Mouse (Mus musculus): ENCODE measurements at regions not wholly inside any gene's neighbourhood (a gene's known extent, or its start where the extent isn't known, plus 50 kb on each side); places are given as distances from the start of the nearest gene placed in this dataset.
A peak's percentile ranks its signal among the peaks of the same experiment; 100 is the strongest.
"Not testable (repeated sequence)": the region's sequence is repeated elsewhere in the genome, so short reads cannot be mapped to it uniquely, and the experiment has no call there.

GRCm38 (mm10) chr7:116620381-116620780 lies 116.2 kb downstream of the Nucb2 start:
- no peak for TF ChIP-seq CTCF (IDR thresholded peaks at IDR 0.05)
- intact Hi-C loops (cut with DNase I): no loop called here
- no peak overlapping the region for H3K4me3 ChIP-seq
- no peak overlapping the region for H3K27ac ChIP-seq
- DNase-seq: no peak

DNA sequence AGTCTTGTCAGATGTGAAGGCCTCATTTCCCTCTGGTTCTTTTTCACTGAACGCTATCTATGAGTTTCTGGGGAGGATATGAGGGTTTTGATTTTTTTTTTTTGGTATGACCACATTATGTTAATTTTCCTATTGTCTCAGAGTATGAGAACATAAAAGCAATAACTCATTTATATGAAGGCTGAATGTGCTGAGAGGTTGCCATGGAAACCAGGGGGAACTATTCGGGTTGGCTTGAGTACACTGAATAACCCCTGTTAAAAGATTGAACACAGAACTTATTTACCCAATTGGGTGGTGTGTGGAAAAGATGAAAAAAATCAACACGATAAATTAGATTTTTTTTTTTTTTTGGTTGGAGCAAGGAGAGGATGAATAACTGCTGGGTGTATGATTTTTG lies 129.0 kb downstream of the Nucb2 start:
- TF ChIP-seq CTCF (IDR thresholded peaks at IDR 0.05): no peak
- intact Hi-C loops (cut with DNase I): no loop called here
- no peak for DNase-seq
- Histone ChIP-seq H3K4me3 (no peak overlapping the region), H3K27ac (no peak overlapping the region)

GRCm38 (mm10) chr7:116644902-116645650 lies 140.9 kb downstream of the Nucb2 start:
- intact Hi-C loops (cut with DNase I): loop anchor here (2.0 kb wide), 1 partner anchor 730 kb away; no protein-coding TSS in a partner anchor
- peak; percentile 29 for DNase-seq

DNA sequence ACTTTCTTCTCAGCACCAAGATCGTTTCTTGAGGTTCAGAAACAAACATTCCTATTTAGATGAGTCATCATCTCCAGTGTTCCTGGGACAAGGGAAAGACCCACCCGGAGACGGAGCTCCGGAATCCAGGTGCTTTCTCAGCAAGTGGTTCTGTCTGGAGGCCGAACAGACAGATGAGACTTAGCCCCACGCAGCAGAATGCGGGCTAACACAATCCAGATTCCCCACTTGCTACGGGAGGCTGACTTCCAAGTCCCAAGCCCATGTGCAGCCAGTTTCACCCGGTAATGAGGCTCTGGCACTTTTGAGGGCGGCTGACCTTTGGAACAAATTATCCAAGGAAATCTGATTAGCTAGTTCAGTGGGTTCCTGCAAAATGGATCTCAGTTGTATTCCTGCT lies 150.3 kb downstream of the Nucb2 start:
- TF ChIP-seq CTCF (IDR thresholded peaks at IDR 0.05): no peak
- no peak overlapping the region for H3K27ac ChIP-seq
- DNase-seq: no peak
- intact Hi-C loops (cut with DNase I): no loop called here
- H3K4me3 ChIP-seq: no peak overlapping the region

More at GRCm38 (mm10) chr7:116644902-116645650, 140.9 kb downstream of the Nucb2 start:
- Histone ChIP-seq H3K27ac (no peak overlapping the region), H3K4me3 (no peak overlapping the region)
- peak; percentile 78 for TF ChIP-seq CTCF (IDR thresholded peaks at IDR 0.05)

GRCm38 (mm10) chr7:116657040-116657439 lies 152.9 kb downstream of the Nucb2 start:
- H3K27ac ChIP-seq; DNase-seq; H3K4me3 ChIP-seq; intact Hi-C loops (cut with DNase I): not testable (repeated sequence)
- peak; percentile 24; the same call in 1 of the 2 replicates for TF ChIP-seq CTCF (IDR thresholded peaks at IDR 0.05)

- intact Hi-C loops (cut with DNase I): no loop called here
- DNase-seq: no peak
- TF ChIP-seq CTCF (IDR thresholded peaks at IDR 0.05): no peak
- Histone ChIP-seq H3K27ac (no peak overlapping the region), H3K4me3 (no peak overlapping the region)
These were observed 161.4 kb downstream of the Nucb2 start for GRCm38 (mm10) chr7:116665581-116665980.

- no peak for TF ChIP-seq CTCF (IDR thresholded peaks at IDR 0.05)
- H3K4me3 ChIP-seq: no peak overlapping the region
- intact Hi-C loops (cut with DNase I): no loop called here
- no peak for DNase-seq
- no peak overlapping the region for H3K27ac ChIP-seq
These were observed 170.2 kb downstream of the Nucb2 start for GRCm38 (mm10) chr7:116674199-116675019.

DNA sequence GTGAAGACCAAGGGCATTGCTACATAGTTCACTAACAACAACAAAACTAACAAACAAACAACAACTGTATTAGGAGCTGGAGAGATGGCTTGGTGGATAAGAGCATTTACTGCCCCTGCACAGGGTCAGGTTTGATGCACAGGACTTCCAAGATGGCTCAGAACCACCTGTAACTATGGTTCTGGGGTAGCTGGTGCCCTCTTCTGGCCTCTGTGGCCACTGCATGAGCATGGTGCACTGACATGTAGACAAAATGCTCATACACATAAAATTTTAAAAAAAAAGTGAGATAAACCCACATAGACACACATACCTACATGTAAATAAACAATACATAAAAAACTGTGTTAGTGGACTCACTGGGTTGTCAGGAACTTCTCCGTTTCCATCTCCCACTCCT lies 172.5 kb downstream of the Nucb2 start:
- TF ChIP-seq CTCF (IDR thresholded peaks at IDR 0.05): no peak
- intact Hi-C loops (cut with DNase I): no loop called here
- H3K4me3 ChIP-seq: no peak overlapping the region
- H3K27ac ChIP-seq: no peak overlapping the region
- DNase-seq: no peak

- TF ChIP-seq CTCF (IDR thresholded peaks at IDR 0.05): no peak
- DNase-seq: no peak
- intact Hi-C loops (cut with DNase I): no loop called here
- H3K27ac ChIP-seq: no peak overlapping the region
- H3K4me3 ChIP-seq: no peak overlapping the region
These were observed 175.0 kb downstream of the Nucb2 start for GRCm38 (mm10) chr7:116679195-116679594.

- DNase-seq: no peak
- Histone ChIP-seq H3K27ac (no peak overlapping the region), H3K4me3 (no peak overlapping the region)
These were observed 176.4 kb downstream of the Nucb2 start for GRCm38 (mm10) chr7:116680523-116680922.

DNA sequence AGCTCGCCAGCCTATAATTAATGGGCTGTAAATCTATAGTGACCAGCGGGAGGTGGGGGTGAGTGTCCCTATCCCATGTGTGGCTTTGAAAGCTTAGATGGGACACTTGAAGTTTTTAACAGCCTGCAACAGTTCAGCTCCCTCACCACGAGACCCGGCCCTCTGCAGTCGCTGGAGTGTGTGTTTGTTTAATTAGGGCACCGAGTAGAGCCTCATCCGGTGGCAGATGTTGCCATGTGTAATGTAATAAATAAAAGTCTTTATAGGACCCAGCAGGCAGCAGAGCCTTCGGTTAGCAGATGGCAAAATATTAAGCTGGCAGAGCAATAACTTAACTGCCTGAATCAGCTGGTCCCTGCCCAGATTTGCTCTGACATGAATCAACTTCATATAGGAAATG lies 177.1 kb downstream of the Nucb2 start:
- intact Hi-C loops (cut with DNase I): no loop called here
- DNase-seq: no peak
- TF ChIP-seq CTCF (IDR thresholded peaks at IDR 0.05): no peak
- H3K27ac ChIP-seq: no peak overlapping the region
- no peak overlapping the region for H3K4me3 ChIP-seq

More at GRCm38 (mm10) chr7:116680523-116680922, 176.4 kb downstream of the Nucb2 start:
- intact Hi-C loops (cut with DNase I): no loop called here
- TF ChIP-seq CTCF (IDR thresholded peaks at IDR 0.05): no peak

GRCm38 (mm10) chr7:116700409-116700808 lies 196.2 kb downstream of the Nucb2 start:
- TF ChIP-seq CTCF (IDR thresholded peaks at IDR 0.05): no peak
- Histone ChIP-seq H3K27ac (no peak overlapping the region), H3K4me3 (no peak overlapping the region)
- DNase-seq: no peak
- intact Hi-C loops (cut with DNase I): no loop called here

All from gastrocnemius, adult 2 months (tissue).